Mouse (Mus musculus) urinary bladder, postnatal 4 days (tissue): Measurements from ENCODE around the gene Mfsd4a.

Experiments
- DNase-seq, 2 experiments: peaks; one replicate each; pipeline ENCODE4 v3.0.0; 2021 to 2022; ENCODE audit warnings: low spot score in 2 of 2

The Mfsd4a gene

DNA sequence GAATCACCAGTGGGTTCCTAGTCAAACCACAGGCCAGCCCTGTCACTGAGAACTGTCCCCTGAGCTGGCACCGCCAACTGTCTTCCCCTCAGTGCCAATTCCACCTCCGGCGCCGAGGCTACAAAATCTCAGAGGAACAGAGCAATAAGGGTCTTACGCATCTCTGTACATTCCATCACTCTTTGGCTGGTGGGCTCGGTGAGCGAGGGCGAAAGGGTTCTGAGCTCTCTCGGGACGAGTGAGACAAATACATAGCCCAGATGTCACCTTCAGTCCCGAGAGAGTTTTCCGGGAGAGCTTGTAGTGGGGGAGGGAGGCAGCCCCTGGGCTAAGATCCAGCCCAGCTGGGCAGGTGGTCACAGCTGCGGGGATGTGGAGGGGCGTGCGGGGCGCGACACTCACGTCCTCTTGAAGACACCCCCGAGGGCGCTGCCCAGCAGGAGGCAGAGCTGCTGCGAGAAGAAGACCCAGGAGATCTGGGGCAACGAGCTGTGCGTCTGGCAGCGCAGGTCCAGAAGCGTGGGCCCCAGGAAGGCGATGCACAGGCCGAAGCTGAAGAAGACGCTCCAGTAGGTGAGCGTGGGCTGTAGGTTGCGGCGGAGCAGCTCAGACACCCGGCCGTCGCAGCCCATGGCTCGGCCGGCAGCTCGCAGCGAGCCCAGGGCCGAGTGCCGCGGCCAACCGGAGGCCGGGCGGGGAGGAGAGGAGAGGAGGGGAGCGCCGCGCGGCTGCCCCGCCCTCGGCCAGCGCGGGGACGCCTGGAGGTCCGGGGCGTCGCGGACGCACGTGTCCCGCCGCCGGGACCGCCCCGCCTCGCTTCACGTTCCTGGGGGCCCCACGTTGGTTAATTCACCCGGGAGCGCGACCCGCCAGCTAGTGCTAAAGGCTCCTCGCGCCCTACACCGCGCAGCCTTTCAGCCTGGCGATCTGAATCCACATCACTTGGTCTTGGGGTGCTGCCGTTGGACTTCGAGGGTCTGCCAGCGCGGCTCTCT is at the start of gene Mfsd4a:
TSS of gene Mfsd4a (minus strand) at position 802 of the 995 bp plus-strand sequence.
- peak in 1 of 2 experiments; percentile 47 for DNase-seq

DNA sequence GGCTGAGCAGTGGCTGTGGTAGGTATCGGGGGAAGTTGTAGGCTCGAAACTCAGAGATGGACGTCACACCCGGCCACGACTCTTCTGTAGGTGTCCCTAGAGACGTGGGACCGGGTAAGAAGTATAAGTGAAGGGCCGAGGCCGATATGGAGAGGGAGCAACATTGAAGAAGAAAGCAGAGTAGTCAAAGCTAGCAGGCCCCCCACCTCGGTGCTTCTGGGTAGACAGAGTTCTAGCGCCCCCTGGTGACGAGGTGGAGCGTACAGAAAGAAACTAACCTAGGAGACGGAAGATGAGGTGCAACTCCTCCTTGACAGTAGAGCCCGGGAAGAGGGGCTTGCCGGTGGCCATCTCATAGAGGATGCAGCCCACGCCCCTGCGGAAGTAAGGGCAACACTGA is 48.7 kb upstream of the Mfsd4a start:
- DNase-seq, result peak in 1 of 2 experiments; percentile 78

DNA sequence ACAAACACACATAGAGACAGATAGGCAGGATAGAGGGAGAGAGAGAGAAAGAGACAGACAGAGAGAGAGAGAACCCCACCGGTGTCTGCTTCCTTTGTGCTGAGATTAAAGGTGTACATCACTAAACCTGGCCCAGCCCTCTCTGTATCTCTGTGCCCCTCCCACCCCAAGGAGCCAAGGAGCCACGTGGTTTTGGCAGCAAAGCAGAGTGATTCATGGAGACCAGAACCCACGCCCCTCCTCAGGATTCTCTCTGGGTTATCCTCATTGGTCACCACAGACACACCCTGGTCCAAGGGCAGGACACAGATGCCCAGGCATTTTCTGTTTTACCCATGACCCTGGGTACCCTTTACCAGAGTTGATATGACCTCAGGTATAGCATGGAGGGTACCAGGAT is 45.2 kb upstream of the Mfsd4a start:
- DNase-seq, result no peak

DNA sequence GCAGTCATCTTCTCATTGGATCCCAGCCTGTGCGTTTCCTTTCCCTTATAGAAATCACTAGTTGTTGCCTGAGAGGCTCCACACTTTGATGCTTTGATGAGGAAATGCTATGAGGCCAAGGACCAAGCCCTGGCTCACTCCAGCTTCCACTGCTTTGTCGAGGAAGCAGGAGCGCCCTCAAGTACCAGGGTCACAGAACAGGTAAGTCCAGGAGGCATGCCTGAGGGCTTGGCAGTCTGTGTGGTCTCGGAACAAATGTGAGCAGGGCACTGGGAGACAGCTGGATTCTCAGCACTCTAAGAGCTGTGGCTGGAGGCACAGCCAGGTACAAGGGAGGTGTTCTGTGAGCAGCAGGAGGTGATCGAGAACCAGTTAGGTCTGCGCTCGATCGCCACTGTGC is 44.6 kb upstream of the Mfsd4a start:
- no peak for DNase-seq

DNA sequence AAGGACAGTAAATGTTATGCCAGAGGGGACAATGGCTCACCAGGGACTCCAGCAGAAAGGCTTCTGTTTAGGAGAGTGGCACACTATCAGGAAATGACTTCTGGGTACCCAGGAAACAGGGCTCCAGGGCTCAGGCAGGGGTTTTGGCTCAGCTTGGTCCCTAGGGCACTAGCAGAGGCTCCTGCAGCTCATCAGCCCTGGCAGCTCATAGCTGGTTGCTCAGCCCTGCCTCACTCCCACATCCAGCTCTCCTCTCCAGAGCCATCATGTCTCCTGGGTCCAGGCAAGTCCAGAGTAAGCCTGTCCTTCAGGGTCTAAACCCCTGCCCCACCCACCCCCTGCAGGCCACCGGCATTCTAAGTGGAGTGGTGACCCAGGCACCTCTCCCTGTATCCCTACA is 43.5 kb upstream of the Mfsd4a start:
- DNase-seq, result no peak

DNA sequence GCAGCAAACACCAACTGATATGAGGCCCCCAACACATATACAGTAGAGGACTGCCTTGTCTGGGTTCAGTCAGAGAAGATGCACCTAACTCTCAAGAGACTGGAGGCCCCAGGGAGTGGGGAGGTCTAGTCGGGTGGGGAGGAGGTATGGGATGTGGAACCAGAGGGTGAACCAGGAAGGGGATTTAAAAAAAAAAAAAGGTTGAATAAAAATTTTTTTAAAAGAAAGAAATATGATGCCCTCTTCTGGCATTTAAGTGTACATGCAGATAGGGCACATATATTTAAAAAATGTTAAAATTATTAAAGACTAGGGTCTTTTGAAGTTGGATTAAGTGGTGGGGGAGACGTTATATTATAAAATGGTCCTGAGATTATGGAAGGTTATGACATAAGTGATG is 41.5 kb upstream of the Mfsd4a start:
- no peak for DNase-seq

DNA sequence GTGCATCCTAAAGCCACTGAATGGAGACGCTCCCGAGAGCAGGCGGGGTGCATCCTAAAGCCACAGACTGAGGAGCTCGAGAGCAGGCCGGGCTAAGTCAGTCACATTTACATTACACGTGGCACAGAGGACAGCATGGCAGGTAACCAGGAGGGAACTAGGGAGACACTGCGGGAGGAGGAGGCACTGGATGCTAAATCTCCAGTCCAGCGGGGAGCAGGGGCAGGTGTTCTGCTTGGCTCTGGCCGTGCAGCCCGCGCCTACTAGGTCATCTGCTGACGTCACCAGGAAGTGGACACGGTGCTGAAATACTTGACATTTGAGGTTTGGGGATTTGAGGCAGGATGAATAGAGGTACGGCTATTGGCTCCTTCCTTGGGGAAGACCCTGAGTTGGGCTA is 36.5 kb upstream of the Mfsd4a start:
- no peak for DNase-seq

DNA sequence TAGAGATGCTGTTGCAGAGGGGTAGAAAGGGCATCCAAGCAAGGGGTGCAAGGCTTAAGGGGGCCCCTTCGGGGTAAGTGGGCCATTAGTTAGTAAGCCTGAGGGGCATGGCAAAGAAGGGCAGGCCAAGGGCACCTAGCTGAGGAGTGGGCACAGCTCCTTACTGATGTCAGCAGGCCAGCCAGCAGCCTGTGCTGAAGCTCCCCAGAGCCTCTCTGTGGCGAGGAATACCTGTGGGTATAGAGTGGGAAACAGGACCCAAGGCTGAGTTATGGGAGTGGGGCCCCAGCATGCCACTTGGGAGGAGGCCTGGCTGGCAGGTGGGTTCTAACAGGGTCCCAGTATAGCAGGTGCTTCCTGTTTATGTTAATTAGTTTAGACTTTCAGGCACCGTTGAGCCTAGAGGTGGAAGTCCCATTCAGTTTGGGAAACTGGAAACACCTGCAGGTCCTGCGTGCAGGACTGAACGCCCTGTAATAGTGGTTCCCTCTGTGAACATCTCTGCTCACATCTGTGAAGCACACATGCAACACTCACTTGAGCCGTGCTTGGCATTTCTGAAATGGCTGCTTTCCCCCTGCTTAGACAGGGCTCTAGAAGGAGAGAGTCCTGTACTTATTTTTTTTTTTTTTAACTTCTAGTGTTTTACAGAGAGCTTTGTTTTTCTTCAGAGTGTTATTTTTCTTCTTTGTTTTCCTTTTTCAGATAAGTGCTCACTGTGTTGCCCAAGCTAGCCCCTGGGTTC is 34.3 kb upstream of the Mfsd4a start:
- DNase-seq, result no peak

DNA sequence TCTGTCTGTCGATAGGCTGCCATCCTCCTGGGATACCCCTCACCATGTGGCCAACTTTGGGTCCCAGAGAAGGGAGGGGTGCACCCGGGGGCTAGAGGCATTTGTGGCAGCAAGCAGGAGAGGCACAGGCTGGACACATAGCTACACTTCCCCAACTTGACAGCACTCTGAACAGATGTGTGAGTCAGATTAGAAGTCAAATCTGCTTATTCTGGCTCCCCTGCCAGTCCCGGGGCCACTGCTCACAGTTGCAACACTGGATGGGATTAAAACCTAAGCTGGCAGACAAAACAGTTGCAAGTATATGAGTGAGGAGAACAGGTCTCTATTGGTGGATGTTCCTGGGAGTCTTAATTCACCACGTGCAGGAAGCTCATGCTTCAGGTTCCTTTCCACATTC is 31.9 kb upstream of the Mfsd4a start:
- DNase-seq, result no peak

DNA sequence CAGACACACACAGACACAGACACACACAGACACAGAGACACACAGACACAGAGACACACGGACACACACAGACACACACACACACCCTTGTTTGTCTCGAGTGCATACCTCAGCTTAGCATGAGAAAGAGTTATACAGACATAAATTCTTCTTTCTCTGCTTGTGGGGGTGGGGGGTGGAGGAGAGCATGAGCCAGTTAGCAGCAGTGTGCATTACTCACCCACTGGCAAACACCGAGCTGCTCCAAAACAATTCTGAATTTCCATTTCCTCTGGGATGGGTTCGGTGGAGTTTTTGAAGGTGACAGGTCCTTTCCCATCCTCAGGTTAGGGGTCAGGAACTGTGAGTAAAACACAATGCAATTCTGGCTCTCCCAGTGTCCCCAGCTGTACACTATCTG is 31.2 kb upstream of the Mfsd4a start:
- DNase-seq, result no peak

DNA sequence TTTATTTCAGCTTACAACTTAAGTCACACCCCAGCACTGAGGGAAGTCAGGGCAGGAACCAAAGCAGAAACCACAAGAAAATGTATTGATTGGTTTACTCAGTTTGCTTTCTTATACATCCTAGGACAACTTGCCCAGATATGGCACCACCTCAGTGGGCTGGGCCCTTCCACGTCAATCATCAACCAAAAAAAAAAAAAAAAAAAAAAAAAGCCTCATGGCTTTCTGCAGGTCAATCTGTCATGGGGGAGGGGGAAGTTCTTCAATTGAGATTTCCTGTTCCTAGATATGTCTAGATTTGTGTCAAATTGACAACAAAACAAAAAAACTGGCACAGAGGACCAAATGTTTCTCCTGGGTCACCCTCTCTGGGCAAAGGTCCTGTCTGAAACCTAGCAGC is 30.2 kb upstream of the Mfsd4a start:
- DNase-seq, result no peak

DNA sequence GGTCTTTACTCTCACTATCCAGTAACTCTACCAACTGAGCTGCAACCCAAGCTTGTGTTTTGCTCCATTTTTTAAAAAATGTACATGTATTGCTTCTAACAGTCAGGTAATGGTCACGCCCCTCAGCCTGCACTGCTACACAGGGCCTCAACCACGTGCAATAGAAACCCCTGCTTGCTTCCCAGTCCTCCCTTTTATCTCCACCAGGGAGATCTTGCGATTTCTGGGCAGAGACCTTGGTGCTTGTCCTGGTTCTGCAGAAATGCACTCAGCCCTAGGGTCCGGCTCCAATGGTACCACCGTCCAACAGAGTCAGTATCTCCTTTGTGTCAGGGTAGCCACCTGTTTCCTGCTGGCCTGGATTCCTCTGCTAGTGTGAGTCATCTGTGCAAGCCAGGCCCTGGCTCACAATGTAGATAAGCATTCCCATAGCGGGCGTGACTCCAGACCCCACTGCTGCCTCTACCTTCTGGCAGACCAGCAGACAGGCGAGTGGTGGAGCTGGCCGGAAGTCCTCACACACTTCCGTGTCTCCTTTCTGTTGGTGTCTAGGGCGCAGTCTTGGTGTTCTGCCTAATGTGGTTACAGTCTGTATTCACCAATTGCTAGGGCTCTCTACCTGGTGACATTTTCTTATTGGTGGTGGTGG is 27.6 kb upstream of the Mfsd4a start:
- DNase-seq, result peak in 1 of 2 experiments; percentile 44

DNA sequence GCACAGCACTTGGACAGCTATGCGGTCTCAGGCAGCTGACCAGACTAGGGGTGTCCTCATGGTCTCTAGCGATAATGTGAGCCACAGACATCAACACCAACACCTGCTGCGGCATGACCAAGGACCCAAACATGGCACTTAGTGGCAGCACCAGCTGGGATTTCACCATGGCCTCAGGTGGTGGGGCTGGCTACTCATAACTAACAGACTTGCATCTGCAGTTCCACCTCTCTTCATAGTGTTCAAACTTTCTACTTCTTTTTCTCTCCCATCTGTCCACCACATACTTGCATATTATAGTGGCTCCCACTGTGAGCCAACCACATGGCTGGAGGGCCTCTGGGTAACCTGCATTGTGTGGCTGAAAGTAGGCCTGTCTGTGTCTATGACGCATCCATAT is 25.4 kb upstream of the Mfsd4a start:
- no peak for DNase-seq

DNA sequence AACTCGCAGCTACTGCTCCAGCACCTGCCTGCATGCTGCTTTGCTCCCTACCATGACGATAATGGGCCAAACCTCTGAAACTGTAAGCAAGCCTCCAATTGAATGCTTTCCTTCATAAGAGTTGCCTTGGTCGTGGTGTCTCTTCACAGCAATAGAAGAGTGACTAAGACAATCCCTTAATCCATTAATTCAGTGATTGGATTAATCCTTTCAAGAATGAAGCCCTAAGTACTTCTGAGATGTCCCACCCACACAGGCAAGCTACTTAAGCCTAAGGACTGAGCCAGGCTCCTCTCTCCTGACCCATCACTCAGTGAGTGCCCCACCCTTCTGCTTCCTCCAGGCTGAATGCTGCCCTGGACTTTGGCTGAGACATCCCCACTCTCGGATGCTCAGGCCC is 22.4 kb upstream of the Mfsd4a start:
- DNase-seq, result no peak

DNA sequence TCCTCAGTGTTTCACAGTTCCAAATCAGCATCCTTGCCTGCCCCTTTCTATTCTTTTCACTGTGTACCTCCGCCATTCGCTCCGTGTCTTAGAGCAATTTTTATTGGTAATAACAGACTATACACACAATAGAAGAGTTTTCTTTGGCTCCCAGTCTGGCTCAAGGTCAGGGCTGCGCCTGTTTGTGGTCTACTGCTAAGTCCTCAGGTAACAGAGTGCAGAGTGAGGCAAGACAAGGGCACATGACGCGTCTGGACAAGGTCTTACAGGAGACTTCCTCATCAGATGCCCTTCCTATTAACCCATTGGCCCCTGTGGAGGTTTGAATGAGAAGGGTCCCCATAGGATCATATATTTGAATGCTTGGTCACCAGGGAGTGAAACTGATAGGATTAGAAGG is 21.9 kb upstream of the Mfsd4a start:
- no peak for DNase-seq

DNA sequence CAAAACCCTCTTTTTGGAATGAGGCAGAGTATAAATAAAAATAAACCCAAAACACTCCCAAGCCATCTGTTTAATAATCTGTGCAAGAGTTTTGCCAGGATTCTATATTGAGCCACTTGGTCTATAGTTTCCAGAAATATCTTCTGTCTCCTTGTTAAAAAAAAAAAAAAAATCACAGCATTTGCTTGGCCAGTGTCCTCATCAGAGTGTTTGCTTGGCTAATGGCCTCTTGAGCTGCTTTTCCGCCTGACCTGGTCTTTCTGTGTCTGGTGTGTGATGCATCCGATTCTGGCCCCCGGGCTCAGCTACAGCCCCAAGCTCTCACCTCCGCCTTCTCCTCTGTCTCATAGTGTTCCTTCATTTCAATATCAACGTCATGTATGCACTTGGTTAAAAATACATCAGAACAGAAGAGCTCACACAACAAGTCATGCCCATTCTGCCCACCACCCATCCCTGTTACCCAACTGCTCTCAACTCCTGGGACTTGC is 20.4 kb upstream of the Mfsd4a start:
- DNase-seq, result no peak

DNA sequence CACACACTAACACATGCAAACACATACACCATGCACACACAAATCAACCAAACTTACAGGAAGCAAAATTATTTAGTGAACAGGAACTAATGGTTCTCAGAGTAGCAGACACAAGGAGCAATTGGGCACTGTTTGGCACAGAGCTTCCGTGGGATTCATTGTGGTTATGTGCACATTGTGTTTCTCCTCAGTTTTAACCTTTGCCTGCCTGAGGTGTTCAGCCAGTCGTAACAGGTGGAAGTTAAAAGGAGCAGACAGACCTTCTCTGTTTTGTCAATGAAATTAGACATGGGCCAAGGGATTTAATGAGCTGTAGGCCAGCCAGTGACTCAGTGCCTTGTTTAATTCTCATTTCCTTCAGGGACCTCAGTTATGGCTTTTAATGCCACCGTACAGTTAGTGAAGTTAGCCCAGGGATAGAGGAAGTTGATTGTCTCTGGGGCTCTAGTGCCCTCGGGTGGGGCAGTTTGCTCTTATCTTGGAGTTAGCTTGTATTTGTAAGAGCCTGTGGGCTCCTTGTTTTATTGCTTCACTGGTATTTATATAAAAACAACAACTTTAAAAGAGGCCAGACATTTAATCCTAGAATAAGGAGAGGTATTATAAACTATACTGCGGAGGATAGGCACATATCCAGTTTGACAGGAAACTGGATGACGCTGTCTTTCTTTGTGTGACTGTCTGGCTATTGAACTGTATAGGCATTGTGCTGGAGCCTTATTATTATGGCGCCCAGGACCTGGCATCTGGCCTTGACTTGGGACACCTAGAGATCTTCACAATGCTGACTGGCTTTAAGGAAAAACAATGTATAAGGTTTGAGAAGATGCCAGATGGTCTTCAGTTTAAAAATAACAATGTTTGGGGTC is 17.6 kb upstream of the Mfsd4a start:
- DNase-seq, result no peak

DNA sequence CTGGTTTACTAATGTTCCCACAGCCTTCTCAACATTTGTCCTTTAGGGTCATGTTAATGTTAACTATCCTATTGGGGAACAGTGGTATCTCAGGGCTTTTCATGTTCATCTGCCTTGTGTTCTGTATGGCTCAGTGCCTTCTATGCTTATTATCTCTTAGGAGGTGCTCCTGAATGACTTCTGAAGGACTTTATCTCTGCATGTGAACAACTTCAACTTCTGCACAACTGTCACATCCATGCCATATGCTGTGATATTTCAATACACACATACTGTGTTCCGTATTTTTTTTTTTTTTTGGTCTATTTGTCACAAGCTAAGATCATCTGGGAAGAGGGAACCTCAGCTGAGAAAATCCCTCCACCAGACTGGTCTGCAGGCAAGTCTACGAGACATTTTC is 10.6 kb upstream of the Mfsd4a start:
- DNase-seq, result no peak

DNA sequence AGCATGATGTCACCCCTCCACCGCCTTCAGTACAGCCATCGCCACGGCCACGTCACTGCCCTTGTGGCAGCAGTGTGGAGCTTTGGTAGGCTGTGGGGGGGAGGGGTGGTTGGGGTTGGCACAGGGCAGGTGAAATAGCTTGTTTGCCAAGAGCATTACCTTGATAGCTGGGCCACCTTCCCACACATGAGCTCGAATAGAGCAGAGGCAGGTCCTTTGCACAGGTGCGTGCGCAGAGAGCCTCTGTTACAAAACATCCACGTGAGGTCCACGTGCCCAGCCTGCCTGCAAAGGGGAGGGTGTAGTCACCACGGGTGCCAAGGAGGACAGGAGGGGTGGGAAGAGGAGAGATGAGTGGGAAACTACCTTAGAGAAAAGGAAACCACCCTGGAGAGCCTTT is 7.7 kb upstream of the Mfsd4a start:
- no peak for DNase-seq

DNA sequence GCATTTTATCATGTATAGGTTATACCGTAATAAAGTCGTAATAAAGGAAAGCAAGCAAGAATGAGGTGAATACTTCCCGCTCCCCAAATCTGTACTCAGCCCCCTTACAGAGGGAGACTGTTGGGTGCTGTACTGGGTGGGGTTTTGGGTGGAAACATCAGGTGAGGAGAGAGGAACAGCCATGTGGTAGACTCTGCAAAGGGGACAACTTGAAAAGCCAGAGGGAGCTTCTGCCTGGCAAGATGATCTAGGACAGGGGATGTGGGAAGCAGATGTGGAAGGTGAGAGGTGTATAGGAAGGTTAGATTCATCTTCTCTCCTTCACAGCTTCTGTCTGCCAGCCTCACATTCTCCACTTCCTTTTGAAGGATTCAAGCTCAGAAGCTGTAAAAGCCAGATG is 2.8 kb upstream of the Mfsd4a start:
- DNase-seq, result no peak

DNA sequence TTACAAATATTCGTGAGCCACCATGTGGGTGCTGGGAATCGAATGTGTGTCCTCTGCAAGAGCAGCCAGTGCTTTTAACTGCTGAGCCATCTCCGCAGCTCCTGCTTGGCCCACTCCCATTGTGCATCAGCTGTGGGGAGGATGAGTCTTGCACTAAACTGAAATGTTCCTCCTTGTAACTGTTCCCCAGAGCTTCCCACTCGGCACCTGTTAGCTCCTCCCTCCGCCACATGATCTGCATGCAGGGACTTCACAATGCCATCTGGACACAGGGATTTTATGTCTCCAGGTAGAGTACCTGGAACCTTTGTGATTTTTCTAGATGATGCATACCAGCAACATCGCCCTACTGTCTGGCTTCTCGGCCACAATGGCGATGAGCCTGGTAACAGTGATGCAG is 1.6 kb upstream of the Mfsd4a start:
- no peak for DNase-seq
